Mouse (Mus musculus): ENCODE results near the gene Dnah17. TPM values are rescaled to one million over a fixed set of nuclear protein-coding genes. Genes with fewer than 3 reads are reported as not detected.

Gene Dnah17
- polyA plus RNA-seq, 1 experiment from 2014 or later: 0.32 TPM

DNA sequence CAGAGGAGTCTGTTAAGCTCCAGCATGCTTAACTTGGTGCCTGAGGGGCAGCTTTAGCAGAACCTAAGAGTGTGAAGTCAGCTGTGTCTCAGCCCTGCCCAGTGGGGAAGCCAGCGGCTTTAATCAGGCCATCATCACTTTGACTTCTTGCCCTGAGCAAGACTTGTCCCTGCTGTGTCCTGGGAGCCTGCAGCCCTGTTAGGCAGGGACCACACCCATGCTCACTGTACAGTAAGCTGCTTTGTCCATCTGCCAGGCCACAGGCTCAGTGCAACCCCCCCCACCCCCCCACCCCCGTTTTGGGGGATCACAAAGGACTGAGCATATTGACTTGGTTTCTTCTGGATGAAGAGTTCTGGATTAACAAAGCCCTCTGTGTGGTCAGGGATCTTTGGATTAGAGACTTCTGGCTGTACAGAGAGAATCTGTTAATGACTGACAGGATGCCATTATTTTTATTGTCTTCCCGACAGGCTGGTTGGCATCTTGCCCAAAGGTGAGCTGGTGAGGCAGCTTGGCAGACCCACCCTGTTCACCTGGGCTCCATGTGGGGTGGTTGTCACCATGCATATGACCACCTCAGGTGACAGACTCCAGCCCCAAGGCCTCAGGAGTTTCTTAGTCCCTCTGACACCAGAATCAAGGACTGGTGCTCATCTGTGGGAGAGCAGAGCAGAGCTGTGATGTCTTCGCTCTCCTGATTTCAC lies 120.4 kb downstream of the Dnah17 start:
- WGBS: 59% methylated on average over 4 of the region's 4 CpGs
- H3K9ac ChIP-seq: peak overlapping the region; percentile 51; the same call in 1 of the 2 replicates
- H3K4me3 ChIP-seq: no peak overlapping the region
- no peaks in the 10 kb centered on the region for H3K27me3 ChIP-seq
- H3K4me1 ChIP-seq (replicated peaks): peaks cover 47% of the 10 kb centered on the region
- H3K36me3 ChIP-seq: peaks cover 33% of the 10 kb centered on the region
- no peak for ATAC-seq (ENCODE audit: low FRiP score)
- H3K9me3 ChIP-seq: no peaks in the 10 kb centered on the region
- no peak overlapping the region for H3K4me2 ChIP-seq
- no peak overlapping the region for H3K27ac ChIP-seq

DNA sequence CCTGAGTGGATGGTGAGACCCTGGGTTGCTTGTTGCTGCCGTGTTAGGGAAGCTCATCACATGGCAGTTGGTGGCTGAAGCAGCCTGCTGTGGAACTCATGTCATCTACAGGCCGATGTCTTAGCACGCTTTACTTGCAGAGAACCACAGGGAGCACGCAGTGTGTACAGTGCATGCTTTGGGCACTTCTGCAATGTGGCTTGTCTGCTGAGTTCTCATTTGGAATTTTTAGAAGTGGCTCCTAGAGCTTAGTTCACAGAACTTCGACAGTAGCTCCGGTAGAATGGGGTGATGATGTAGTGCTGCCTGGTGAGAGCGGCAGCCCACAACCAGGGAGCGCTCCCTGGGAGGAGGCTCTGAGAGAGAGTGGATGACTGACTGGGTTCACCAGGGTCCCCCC lies 121.6 kb downstream of the Dnah17 start:
- peaks cover 33% of the 10 kb centered on the region for H3K36me3 ChIP-seq
- H3K27me3 ChIP-seq: no peaks in the 10 kb centered on the region
- H3K27ac ChIP-seq: no peak overlapping the region
- H3K4me3 ChIP-seq: no peak overlapping the region
- no peak overlapping the region for H3K4me2 ChIP-seq
- peaks cover 42% of the 10 kb centered on the region for H3K4me1 ChIP-seq (replicated peaks)
- no peaks in the 10 kb centered on the region for H3K9me3 ChIP-seq
- WGBS: 86% methylated on average over 8 of the region's 8 CpGs
- H3K9ac ChIP-seq: peak overlapping the region; percentile 51; the same call in 1 of the 2 replicates
- no peak for ATAC-seq (ENCODE audit: low FRiP score)

DNA sequence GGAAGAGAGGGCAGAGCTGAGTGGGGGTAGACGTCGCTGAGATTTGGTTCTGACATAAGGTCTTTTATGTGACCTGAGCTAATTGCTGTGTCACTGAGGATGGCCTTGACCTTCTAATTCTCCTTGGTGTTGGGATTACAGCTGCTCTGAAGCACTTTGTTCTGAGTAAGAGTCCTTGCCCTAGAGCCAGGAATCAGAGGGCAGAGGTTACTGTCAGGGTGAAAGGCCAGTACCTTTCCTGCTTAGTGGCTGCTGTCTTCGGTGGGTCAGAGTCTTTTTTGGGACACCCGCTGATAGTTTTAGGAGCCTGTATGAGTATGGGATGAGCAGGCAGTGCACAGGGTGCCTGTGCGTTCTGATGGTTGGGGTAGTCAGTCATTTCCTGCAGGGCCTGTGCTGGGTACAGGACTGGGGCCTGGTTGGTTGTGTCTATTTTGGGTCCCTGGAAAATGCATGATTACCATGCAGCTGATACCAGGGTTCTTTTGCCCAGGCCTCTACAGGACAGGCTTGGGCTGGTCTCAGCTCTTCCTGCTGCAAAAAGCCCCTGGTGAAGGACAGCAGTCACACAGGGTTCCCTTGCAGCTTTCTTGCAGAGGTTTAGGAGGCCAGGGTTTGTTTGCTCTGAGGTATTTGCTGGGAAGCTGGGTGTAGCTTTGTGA lies 122.2 kb downstream of the Dnah17 start:
- H3K4me2 ChIP-seq: no peak overlapping the region
- WGBS: 70% methylated on average over 5 of the region's 5 CpGs
- no peaks in the 10 kb centered on the region for H3K9me3 ChIP-seq
- peaks cover 36% of the 10 kb centered on the region for H3K36me3 ChIP-seq
- no peak for ATAC-seq (ENCODE audit: low FRiP score)
- peaks cover 42% of the 10 kb centered on the region for H3K4me1 ChIP-seq (replicated peaks)
- H3K27ac ChIP-seq: no peak overlapping the region
- no peak overlapping the region for H3K4me3 ChIP-seq
- peak overlapping the region; percentile 3; the same call in 1 of the 2 replicates for H3K9ac ChIP-seq
- H3K27me3 ChIP-seq: no peaks in the 10 kb centered on the region

DNA sequence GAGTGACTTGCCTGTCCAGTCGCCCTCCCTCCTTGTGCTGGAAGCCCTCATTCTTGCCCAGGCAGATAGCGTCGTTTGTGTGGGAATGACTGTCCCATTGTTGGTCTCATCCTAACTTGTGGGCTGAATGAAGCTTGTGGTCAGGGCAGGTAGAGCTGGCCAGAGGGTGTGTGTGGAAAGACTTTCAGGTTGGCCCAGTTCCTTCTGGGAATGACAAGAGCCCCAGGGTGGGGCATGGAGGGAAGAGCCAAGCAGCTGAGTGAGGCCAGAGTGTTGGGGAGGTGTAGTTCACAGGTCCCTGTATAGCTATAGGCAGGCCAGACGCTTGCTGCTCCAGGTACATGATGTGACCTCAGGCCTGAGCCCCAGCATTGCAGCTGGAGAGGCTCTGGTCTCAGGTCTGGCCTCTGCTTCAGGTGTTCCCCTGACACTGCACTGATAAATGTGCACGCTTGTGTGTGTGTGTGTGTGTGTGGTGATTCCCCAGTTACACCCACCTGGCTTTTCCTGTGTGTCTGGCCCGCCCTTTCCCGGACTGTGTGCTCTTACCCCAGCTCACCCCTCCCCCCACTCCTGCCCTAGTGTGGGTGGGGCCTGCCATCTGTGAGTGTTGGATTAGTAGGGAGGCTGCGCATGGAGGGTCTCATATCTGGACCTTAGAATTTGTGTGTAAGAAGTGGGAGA lies 122.8 kb downstream of the Dnah17 start:
- peaks cover 42% of the 10 kb centered on the region for H3K4me1 ChIP-seq (replicated peaks)
- H3K4me3 ChIP-seq: no peak overlapping the region
- no peaks in the 10 kb centered on the region for H3K9me3 ChIP-seq
- no peak overlapping the region for H3K9ac ChIP-seq
- H3K4me2 ChIP-seq: no peak overlapping the region
- ATAC-seq (ENCODE audit: low FRiP score): no peak
- H3K27me3 ChIP-seq: no peaks in the 10 kb centered on the region
- WGBS: 83% methylated on average over 8 of the region's 8 CpGs
- H3K27ac ChIP-seq: no peak overlapping the region
- peaks cover 42% of the 10 kb centered on the region for H3K36me3 ChIP-seq

DNA sequence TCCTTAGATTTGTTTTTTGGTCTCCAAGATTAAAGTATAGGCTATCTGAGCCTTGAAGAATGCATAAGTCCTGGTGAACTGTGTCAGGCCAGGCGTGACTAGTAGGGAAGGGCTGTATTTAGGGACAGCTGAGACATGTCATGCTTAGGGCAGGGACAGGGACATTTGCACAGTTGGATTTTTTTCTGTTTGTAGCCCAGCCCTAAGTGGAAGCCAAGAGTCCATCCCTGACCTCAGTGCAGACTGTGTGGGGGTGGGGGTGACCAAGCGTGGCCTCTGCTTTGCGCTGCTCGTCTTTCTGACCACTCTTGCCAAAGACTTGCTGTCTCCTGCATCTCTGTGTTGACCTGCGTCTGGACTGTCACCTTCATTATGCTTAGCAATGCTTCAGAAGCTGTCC lies 126.2 kb downstream of the Dnah17 start:
- 90% methylated on average over 5 of the region's 5 CpGs for WGBS
- no peak for ATAC-seq (ENCODE audit: low FRiP score)
- Histone ChIP-seq H3K9me3 (no peaks in the 10 kb centered on the region), H3K4me1 (replicated peaks) (peaks cover 19% of the 10 kb centered on the region), H3K36me3 (peaks cover 74% of the 10 kb centered on the region), H3K9ac (no peak overlapping the region), H3K27ac (no peak overlapping the region), H3K4me2 (no peak overlapping the region), H3K27me3 (no peaks in the 10 kb centered on the region), H3K4me3 (no peak overlapping the region)

DNA sequence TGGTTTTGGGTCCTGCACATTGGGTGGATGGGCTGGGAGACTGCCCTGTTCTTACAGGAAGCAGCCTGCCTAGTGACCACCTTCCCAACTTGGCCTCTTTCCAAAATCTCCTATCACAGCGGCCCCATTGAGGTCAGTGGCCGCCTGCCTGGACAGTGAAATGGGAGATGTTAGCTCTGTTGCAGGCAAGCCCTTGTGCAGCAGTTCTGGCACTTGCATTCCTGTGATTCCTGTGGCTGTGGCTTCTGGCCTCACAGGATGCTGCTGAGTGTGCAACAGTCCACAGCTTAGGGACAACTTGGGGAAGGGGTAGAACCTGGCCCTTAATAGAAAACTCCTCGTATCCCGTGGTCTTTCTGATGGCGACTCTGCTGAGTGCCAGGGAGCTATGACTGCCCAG lies 126.7 kb downstream of the Dnah17 start:
- Histone ChIP-seq H3K4me2 (no peak overlapping the region), H3K27me3 (no peaks in the 10 kb centered on the region), H3K9me3 (no peaks in the 10 kb centered on the region), H3K4me3 (no peak overlapping the region), H3K27ac (no peak overlapping the region), H3K4me1 (replicated peaks) (peaks cover 14% of the 10 kb centered on the region), H3K9ac (no peak overlapping the region), H3K36me3 (peaks cover 78% of the 10 kb centered on the region)
- WGBS: 75% methylated on average over 5 of the region's 5 CpGs
- no peak for ATAC-seq (ENCODE audit: low FRiP score)

DNA sequence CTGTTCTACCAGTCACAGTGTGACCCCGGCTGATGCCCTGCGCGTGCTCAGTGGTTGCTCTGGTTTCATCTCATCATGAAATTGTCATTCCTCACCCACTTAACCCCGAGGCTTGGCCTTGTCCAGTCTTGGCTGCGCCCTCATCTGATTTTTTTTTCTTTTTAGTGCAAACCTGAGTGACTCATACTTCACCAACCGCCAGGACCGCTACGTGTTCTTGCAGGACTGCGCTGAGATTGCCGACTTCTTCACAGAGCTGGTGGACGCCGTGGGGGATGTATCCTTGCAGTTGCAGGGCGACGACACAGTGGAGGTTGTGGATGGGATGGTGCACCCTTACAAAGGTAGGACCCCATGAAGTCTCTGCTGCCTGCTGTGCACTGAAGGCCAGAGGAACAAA lies 127.3 kb downstream of the Dnah17 start:
- Histone ChIP-seq H3K4me1 (replicated peaks) (peaks cover 12% of the 10 kb centered on the region), H3K4me2 (no peak overlapping the region), H3K4me3 (no peak overlapping the region), H3K9ac (no peak overlapping the region), H3K27ac (no peak overlapping the region), H3K27me3 (no peaks in the 10 kb centered on the region), H3K36me3 (peaks cover 78% of the 10 kb centered on the region), H3K9me3 (no peaks in the 10 kb centered on the region)
- ATAC-seq (ENCODE audit: low FRiP score): no peak
- 95% methylated on average over 14 of the region's 14 CpGs for WGBS

DNA sequence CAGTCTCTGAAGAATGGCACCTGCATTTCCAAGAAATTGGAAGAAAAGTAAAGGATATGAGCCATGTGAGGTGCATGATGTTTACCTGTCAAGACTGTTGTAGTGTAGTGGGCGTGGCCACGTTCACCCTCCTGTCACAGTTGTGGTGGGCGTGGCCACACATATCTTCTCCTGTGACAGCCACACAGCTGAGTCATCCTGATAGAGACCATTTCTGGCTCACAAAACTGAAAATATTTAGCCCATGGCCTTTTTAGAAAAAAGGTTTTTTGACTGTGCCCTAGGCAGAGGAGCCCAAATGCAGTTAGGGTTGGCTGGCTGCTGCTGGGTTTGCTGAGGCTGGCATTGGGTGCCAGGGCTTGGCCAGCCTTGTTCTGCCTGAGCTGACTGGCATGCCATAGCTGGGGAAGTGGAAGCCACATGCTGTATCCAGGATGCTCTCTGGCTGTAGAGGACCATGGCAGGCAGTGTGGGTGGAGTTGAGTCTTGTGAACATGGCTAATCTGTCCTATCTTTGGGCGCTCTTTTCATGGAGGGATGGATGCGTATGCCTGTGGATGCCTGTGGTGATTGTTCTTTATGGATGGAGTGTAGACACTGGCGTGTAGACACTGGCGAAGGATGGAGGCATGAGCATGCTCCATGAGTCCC lies 129.7 kb downstream of the Dnah17 start:
- no peaks in the 10 kb centered on the region for H3K27me3 ChIP-seq
- ATAC-seq (ENCODE audit: low FRiP score): no peak
- no peak overlapping the region for H3K4me2 ChIP-seq
- H3K4me1 ChIP-seq (replicated peaks): peaks cover 10% of the 10 kb centered on the region
- H3K9me3 ChIP-seq: no peaks in the 10 kb centered on the region
- H3K9ac ChIP-seq: no peak overlapping the region
- H3K4me3 ChIP-seq: no peak overlapping the region
- H3K36me3 ChIP-seq: peaks cover 66% of the 10 kb centered on the region
- no peak overlapping the region for H3K27ac ChIP-seq
- WGBS: 93% methylated on average over 7 of the region's 7 CpGs

DNA sequence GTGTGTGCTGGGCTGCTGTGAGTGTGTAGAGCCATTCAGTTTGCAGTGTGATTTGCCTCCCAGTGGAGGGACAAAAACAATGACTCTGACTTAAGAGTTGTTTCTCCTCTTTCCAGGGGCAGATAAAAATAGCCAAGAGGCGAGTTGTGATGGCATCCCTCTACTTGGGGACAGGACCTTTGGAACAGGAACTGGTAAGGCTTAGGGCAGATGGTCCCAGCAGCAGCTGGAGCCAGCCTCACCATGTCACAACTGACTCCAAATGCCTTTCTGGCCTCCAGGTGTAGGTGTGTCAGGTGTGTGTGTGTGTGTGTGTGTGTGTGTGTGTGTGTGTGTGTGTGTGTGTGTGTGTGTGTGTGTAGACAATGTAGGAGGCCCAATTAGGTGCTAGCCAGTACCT lies 130.4 kb downstream of the Dnah17 start:
- Histone ChIP-seq H3K4me3 (no peak overlapping the region), H3K9ac (no peak overlapping the region), H3K4me2 (no peak overlapping the region), H3K9me3 (no peaks in the 10 kb centered on the region), H3K27ac (no peak overlapping the region), H3K4me1 (replicated peaks) (peaks cover 17% of the 10 kb centered on the region), H3K36me3 (peaks cover 60% of the 10 kb centered on the region), H3K27me3 (no peaks in the 10 kb centered on the region)
- WGBS: 47% methylated on average over 1 of the region's 1 CpGs
- no peak for ATAC-seq (ENCODE audit: low FRiP score)

DNA sequence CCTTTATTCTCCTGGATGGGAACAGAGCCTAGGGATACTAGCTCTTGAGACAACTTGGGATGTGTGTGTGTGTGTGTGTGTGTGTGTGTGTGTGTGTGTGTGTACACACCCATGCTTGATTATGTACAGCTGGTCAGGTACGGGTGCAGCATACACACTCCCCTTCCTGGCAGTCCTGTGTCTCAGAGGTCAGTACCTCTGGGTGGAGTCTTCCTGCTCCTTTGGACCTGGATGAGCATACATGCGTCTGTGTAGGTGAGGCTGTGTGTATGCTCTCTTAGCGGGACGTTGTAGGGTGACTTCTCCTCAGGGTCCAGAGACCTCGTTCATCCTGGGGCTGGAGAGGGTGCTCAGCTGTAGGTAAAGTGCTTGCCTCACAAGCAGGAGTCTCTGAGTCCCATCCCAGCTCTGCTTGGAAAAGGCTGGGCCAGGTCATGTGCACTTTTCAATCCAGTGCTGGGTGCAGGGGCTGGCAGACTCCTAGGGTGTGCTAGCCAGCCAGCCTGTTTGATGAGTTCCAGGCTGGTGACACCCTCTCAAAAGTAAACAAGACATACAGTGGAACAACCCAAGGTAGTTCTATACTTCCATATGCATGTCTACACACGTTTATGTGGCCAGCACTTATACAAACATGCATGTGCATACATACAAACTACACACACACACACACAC lies 131.0 kb downstream of the Dnah17 start:
- Histone ChIP-seq H3K36me3 (peaks cover 53% of the 10 kb centered on the region), H3K9ac (no peak overlapping the region), H3K27me3 (no peaks in the 10 kb centered on the region), H3K9me3 (no peaks in the 10 kb centered on the region), H3K27ac (no peak overlapping the region), H3K4me1 (replicated peaks) (peaks cover 22% of the 10 kb centered on the region), H3K4me2 (no peak overlapping the region), H3K4me3 (no peak overlapping the region)
- ATAC-seq (ENCODE audit: low FRiP score): no peak
- 89% methylated on average over 6 of the region's 6 CpGs for WGBS

DNA sequence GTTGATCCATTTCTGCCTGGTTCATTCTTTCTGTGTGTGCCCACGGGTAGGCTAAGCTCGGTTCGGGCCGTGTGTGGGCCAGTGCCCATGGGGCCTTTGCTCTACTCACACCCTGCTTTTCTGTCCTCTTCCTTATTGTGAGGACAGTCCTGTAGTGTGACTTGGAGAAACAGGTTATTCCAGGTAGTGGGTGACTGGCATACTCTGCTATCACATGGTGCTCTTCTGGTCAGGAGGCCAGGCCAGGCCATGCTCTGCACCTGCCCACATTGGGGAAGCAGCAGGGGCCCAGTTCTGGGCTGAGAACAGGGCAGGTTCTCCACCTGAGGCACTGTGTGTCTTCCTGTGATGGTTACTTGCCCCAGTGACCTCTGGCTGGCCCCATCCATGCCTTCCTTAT lies 132.1 kb downstream of the Dnah17 start:
- WGBS: 88% methylated on average over 4 of the region's 4 CpGs
- H3K4me3 ChIP-seq: no peak overlapping the region

DNA sequence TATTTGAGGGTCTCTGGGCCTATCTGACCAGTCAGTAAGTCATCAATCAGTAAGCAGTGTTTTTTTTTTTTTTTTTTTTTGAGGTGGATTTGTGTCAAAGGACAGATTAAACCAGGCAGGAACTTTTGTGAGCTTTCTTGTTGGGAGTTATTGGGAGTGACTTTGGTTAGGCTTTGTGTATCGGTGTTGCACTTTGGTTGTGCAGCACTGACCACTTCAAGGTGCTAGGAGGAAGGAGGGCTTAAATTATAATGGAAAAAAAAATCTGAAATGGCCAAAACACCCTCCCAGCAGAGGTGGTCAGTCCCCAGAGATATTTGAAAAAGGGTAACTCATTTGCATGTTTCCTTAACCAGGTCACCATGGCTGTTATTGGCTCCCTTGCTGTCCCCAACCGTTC lies 133.3 kb downstream of the Dnah17 start:
- no peak for ATAC-seq (ENCODE audit: low FRiP score)
- H3K4me3 ChIP-seq: no peak overlapping the region
- H3K36me3 ChIP-seq: peaks cover 31% of the 10 kb centered on the region
- no peak overlapping the region for H3K9ac ChIP-seq
- H3K27me3 ChIP-seq: no peaks in the 10 kb centered on the region
- H3K4me2 ChIP-seq: no peak overlapping the region
- H3K9me3 ChIP-seq: no peaks in the 10 kb centered on the region
- H3K27ac ChIP-seq: no peak overlapping the region
- 91% methylated on average over 2 of the region's 2 CpGs for WGBS
- peaks cover 41% of the 10 kb centered on the region for H3K4me1 ChIP-seq (replicated peaks)

More for the DNA sequence above, 132.1 kb downstream of the Dnah17 start:
- no peaks in the 10 kb centered on the region for H3K9me3 ChIP-seq
- no peak overlapping the region for H3K4me2 ChIP-seq
- no peak for ATAC-seq (ENCODE audit: low FRiP score)
- peaks cover 43% of the 10 kb centered on the region for H3K36me3 ChIP-seq
- no peak overlapping the region for H3K27ac ChIP-seq
- no peak overlapping the region for H3K9ac ChIP-seq
- no peaks in the 10 kb centered on the region for H3K27me3 ChIP-seq
- H3K4me1 ChIP-seq (replicated peaks): peaks cover 32% of the 10 kb centered on the region

All from hindbrain, embryonic 13.5 days (tissue).